Mouse (Mus musculus) hindbrain, embryonic 14.5 days (tissue): ENCODE results near the gene Lin28a. TPM values are rescaled to one million over a fixed set of nuclear protein-coding genes. Genes with fewer than 3 reads are reported as not detected.

Source experiments
- ATAC-seq: fragments of 200-750 bp; cut with Nextera tagmentation; 2 replicates; pipeline ENCODE4 v1.8.0; 2017; ENCODE audit warnings: moderate number of reproducible peaks, mild to moderate bottlenecking, moderate TSS enrichment, moderate library complexity; ENCODE audit not compliant: low FRiP score
- DNase-seq: peaks from one replicate; pipeline ENCODE4 v3.0.0-alpha.2; 2015; ENCODE audit warnings: low spot score
- H3K27ac ChIP-seq: fragments of 300-500 bp; sonication (generic); 2 replicates; pipeline ENCODE4 v1.5.1; 2014; ENCODE audit warnings: mild to moderate bottlenecking, moderate library complexity
- H3K27me3 ChIP-seq: fragments of 300-500 bp; sonication (generic); 2 replicates; pipeline ENCODE4 v1.6.1; 2014; ENCODE audit warnings: mild to moderate bottlenecking, low read length, mixed read lengths; ENCODE audit not compliant: control insufficient read depth, insufficient read depth
- H3K36me3 ChIP-seq: fragments of 300-500 bp; sonication (generic); replicated peaks from 2 replicates; pipeline ENCODE4 v1.6.1; 2014; ENCODE audit not compliant: control insufficient read depth, insufficient read depth
- H3K4me1 ChIP-seq: fragments of 300-500 bp; sonication (generic); replicated peaks from 2 replicates; pipeline ENCODE4 v1.6.1; 2014; ENCODE audit warnings: antibody characterized with exemption, low read length, mixed read lengths; ENCODE audit not compliant: control insufficient read depth, insufficient read depth
- H3K4me2 ChIP-seq: fragments of 300-500 bp; sonication (generic); replicated peaks from 2 replicates; pipeline ENCODE4 v1.6.1; 2014; ENCODE audit warnings: mild to moderate bottlenecking, moderate library complexity
- H3K4me3 ChIP-seq: fragments of 300-500 bp; sonication (generic); replicated peaks from 2 replicates; pipeline ENCODE4 v1.5.1; 2014; ENCODE audit warnings: mild to moderate bottlenecking, low read length
- H3K9ac ChIP-seq: fragments of 300-500 bp; sonication (generic); 2 replicates; pipeline ENCODE4 v1.6.1; 2014
- H3K9me3 ChIP-seq: fragments of 300-500 bp; sonication (generic); 2 replicates; pipeline ENCODE4 v1.6.1; 2016; ENCODE audit warnings: low read length; ENCODE audit not compliant: control insufficient read depth
- WGBS: fragments of 180-500 bp; shearing (Covaris S2); extraction: QIAGEN DNeasy Blood & Tissue Kit; methylation state at CpG from one replicate; pipeline ENCODE4 v1.1.7; 2014; 5-methylcytosine and 5-hydroxymethylcytosine counted together
- polyA plus RNA-seq: library from polyadenylated mRNA; unstranded; fragments of >200 nt; fragmentation: Nextera tagmentation; extraction: Ambion mirVana; gene quantifications from 2 replicates; pipeline ENCODE4 v1.2.1, GENCODE M21; 2014

The Lin28a gene
- polyA plus RNA-seq, 1 experiment from 2014 or later: 0.13 TPM

- Histone ChIP-seq H3K9ac (no peak overlapping the region), H3K4me3 (no peak overlapping the region)
These were observed 2.0 kb upstream of the Lin28a start for GRCm38 (mm10) chr4:134020621-134021020.

GRCm38 (mm10) chr4:134019641-134020351 is 1.2 kb upstream of the Lin28a start:
- Histone ChIP-seq H3K9ac (peak overlapping the region; percentile 5; the same call in 1 of the 2 replicates), H3K4me1 (peaks cover 23% of the 10 kb centered on the region), H3K4me3 (peak overlapping the region; percentile 14), H3K9me3 (no peaks in the 10 kb centered on the region), H3K36me3 (no peaks in the 10 kb centered on the region), H3K27ac (peak overlapping the region; percentile 18), H3K27me3 (peaks cover 19% of the 10 kb centered on the region), H3K4me2 (peak overlapping the region; percentile 63)
- ATAC-seq (0 out of 2 replicates have a peak, but pooled peaks have one; percentile 24), DNase-seq (peak; percentile 59)
- WGBS: 2% methylated on average over 16 of the region's 16 CpGs

More at GRCm38 (mm10) chr4:134020621-134021020, 2.0 kb upstream of the Lin28a start:
- Histone ChIP-seq H3K27me3 (peaks cover 19% of the 10 kb centered on the region), H3K4me2 (peak overlapping the region; percentile 63), H3K4me1 (peaks cover 23% of the 10 kb centered on the region), H3K9me3 (no peaks in the 10 kb centered on the region), H3K27ac (no peak overlapping the region), H3K36me3 (no peaks in the 10 kb centered on the region)
- WGBS: 6% methylated on average over 11 of the region's 11 CpGs
- no peak for ATAC-seq
- peak; percentile 70 for DNase-seq

- Histone ChIP-seq H3K9ac (peak overlapping the region; percentile 5; the same call in 1 of the 2 replicates), H3K27ac (0 out of 2 replicates have a peak overlapping the region, but pooled peaks have one; percentile 18), H3K4me1 (peaks cover 23% of the 10 kb centered on the region), H3K9me3 (no peaks in the 10 kb centered on the region), H3K27me3 (peaks cover 19% of the 10 kb centered on the region), H3K4me3 (peak overlapping the region; percentile 14; the same call in 1 of the 2 replicates), H3K36me3 (no peaks in the 10 kb centered on the region), H3K4me2 (peak overlapping the region; percentile 63)
- no peak for ATAC-seq
- DNase-seq: no peak
- 0% methylated on average over 9 of the region's 10 CpGs for WGBS
These were observed 569 bp upstream of the Lin28a start for GRCm38 (mm10) chr4:134019210-134019609.

GRCm38 (mm10) chr4:134018038-134018778 is 433 bp downstream of the Lin28a start:
- Histone ChIP-seq H3K9me3 (no peaks in the 10 kb centered on the region), H3K36me3 (no peaks in the 10 kb centered on the region), H3K27me3 (peaks cover 19% of the 10 kb centered on the region), H3K27ac (no peak overlapping the region), H3K9ac (peak overlapping the region; percentile 42; the same call in 1 of the 2 replicates), H3K4me2 (peak overlapping the region; percentile 63), H3K4me1 (peaks cover 23% of the 10 kb centered on the region), H3K4me3 (peak overlapping the region; percentile 30)
- WGBS: 0% methylated on average over 46 of the region's 46 CpGs
- no peak for ATAC-seq
- peak; percentile 31 for DNase-seq

- no peak overlapping the region for H3K27ac ChIP-seq
- no peaks in the 10 kb centered on the region for H3K9me3 ChIP-seq
- DNase-seq (no peak), ATAC-seq (no peak)
- no peaks in the 10 kb centered on the region for H3K36me3 ChIP-seq
- H3K27me3 ChIP-seq: peaks cover 19% of the 10 kb centered on the region
- 2% methylated on average over 21 of the region's 21 CpGs for WGBS
- H3K9ac ChIP-seq: peak overlapping the region; percentile 42; the same call in 1 of the 2 replicates
- H3K4me3 ChIP-seq: peak overlapping the region; percentile 30
- peak overlapping the region; percentile 63 for H3K4me2 ChIP-seq
- peaks cover 23% of the 10 kb centered on the region for H3K4me1 ChIP-seq
These were observed 1.3 kb downstream of the Lin28a start for GRCm38 (mm10) chr4:134017201-134017865.

GRCm38 (mm10) chr4:134016767-134017166 is 1.9 kb downstream of the Lin28a start:
- peaks cover 19% of the 10 kb centered on the region for H3K27me3 ChIP-seq
- H3K36me3 ChIP-seq: no peaks in the 10 kb centered on the region
- WGBS: 2% methylated on average over 8 of the region's 8 CpGs
- H3K27ac ChIP-seq: no peak overlapping the region
- H3K4me1 ChIP-seq: peaks cover 25% of the 10 kb centered on the region
- no peak for ATAC-seq
- H3K4me2 ChIP-seq: no peak overlapping the region; the same call in 1 of the 2 replicates
- no peak overlapping the region for H3K4me3 ChIP-seq
- H3K9me3 ChIP-seq: no peaks in the 10 kb centered on the region
- no peak overlapping the region for H3K9ac ChIP-seq
- DNase-seq: no peak

GRCm38 (mm10) chr4:134016208-134016607 is 2.4 kb downstream of the Lin28a start:
- no peak for ATAC-seq
- Histone ChIP-seq H3K9ac (no peak overlapping the region), H3K4me3 (no peak overlapping the region), H3K27ac (no peak overlapping the region), H3K4me1 (peaks cover 26% of the 10 kb centered on the region), H3K27me3 (peaks cover 19% of the 10 kb centered on the region), H3K36me3 (no peaks in the 10 kb centered on the region), H3K4me2 (no peak overlapping the region), H3K9me3 (no peaks in the 10 kb centered on the region)
- DNase-seq: no peak
- 6% methylated on average over 7 of the region's 7 CpGs for WGBS

GRCm38 (mm10) chr4:134012858-134013528 is 5.6 kb downstream of the Lin28a start:
- no peak overlapping the region for H3K4me2 ChIP-seq
- peaks cover 17% of the 10 kb centered on the region for H3K4me1 ChIP-seq
- no peaks in the 10 kb centered on the region for H3K36me3 ChIP-seq
- H3K27ac ChIP-seq: no peak overlapping the region
- peaks cover 15% of the 10 kb centered on the region for H3K27me3 ChIP-seq
- ATAC-seq (no peak), DNase-seq (no peak)
- H3K9me3 ChIP-seq: no peaks in the 10 kb centered on the region
- 50% methylated on average over 12 of the region's 12 CpGs for WGBS
- H3K9ac ChIP-seq: no peak overlapping the region
- H3K4me3 ChIP-seq: no peak overlapping the region
